Mouse (Mus musculus) megakaryocyte progenitor cell, adult 5-6 weeks (primary cell): ENCODE data around the gene Itk. TPM values are rescaled to one million over a fixed set of nuclear protein-coding genes. Genes with fewer than 3 reads are reported as not detected.

Source experiments
- ATAC-seq: replicated peaks from 2 replicates; pipeline ENCODE4 v1.8.0; 2016; ENCODE audit warnings: mild to moderate bottlenecking, moderate TSS enrichment, inconsistent platforms; ENCODE audit not compliant: poor library complexity
- total RNA-seq, 2 experiments: library from RNA; stranded (forward) in 1 of 2; stranded (reverse) in 1 of 2; fragments of 157-497, 149-512 nt in 1 of 2; fragments of 200-1000 nt in 1 of 2; gene quantifications; 2 replicates each; pipeline versions ENCODE4 v1.2.3 to v1.2.4; 2015 to 2017

The Itk gene
- total RNA-seq, 2 experiments from 2014 or later, result 0.46 to 0.91 TPM

DNA sequence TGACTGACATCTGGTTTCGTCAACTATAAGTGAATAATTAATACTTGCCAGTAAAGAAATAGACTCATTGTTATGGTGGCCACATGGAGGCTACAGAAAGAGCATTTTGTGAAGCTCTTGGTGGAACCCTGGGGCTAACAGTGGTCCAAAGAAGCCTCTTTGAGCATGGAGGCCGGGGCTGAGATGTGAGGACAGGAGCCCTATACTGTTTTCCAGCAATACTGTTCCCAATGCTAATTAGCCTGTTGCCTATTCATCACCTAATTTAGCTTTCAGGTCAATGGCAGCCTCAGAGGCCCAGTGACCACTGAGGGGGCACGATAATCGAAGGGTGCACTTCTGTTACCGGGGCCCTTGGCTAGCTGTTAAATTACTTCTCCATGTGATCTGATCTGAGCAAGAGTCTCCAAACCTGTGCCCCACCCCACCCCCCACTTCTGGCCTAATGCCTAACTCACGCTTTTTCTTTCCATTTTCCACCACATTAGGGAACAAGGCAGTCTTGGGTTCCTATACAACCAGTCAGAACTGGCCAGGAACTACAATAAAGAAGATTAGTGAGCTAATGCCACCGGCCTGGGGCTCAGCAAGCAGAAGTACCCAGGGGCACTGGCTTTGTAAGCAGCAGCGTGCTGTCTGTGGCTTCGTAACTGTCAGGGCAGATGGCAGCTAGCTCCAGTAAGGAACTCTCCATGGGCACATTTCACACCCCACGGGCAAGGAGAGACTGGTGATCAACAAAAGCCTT is 79.3 kb downstream of the Itk start:
- peak; percentile 38 for ATAC-seq

DNA sequence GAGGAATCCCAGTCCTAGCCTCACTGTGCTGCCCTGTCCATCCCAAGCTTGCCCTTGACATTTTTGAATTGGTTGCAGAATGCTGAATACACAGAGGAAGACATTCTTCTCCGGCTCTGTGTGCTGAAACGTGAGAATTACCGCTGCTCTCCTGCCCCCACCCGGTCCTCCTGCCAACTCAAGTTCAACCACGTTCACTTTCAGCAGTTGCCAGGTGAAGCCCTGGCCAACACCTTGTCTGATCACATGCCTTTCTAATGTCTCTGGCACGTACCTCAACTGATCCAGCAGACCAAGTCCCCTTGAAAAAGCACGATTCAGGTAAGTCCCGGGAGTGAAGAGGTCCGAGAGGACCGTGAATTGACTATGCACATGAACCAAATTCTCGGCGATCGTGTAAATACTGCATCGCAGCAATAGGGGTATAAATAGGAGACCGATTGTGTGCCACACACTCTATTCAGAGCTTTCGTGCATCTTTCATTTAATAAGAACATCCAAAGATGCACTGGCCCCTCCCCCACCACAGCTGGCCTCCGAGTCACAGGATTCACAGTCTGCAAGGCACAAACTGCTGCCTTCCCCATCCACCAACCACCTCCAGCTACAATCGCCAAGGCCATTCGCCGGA is 80.1 kb downstream of the Itk start:
- no peak for ATAC-seq

DNA sequence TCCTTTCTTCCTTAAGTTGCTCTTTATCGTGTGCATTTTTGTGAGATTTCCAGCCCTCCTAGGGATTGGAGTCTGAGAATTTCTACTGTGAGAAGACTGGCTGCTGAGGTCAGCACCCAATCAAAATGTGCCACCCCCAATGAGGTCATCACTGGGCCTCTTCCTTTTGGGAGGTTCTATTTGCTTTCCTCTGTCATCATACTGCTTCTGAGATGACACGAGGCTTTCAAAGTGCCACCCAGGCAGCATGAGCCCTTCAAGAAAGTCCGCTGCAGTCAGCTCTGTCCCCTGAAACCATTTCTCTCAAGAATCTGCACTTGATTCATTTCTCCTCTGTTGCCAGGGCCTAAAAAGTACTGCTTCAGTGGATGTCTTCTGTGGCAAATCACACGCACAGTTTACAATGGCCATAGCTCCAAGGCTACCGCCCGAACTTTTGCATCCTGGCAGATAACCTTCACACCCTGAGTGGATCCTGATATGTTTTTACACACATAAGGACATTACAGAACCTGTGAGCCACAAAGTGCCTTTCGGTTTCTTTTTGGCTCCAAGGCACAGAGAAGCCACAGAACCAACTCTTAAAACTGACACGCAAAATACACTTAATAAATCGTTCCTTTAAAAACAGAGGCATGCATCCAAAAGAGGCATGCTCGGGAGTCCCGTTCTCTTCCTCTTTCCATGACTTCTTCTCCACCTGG is 80.9 kb downstream of the Itk start:
- ATAC-seq, result no peak

DNA sequence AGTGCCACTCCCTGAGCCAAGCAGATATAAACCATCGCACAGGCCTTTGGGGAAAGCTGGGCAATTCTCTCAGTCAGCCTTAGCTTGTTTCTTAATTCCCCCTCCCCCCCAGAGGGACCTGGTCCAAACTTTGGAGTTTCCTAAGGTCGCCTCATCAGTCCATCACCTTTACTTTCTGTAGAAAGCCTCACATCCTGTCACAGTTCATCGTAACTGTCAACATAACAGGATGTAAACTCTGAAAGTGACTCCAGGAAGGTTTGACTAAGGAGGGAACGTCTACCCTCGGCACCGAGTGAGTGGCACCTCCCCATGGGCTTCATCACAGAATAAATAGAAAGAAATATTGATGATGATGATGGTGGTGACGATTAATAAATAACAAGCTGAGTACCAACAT is 81.5 kb downstream of the Itk start:
- no peak for ATAC-seq

DNA sequence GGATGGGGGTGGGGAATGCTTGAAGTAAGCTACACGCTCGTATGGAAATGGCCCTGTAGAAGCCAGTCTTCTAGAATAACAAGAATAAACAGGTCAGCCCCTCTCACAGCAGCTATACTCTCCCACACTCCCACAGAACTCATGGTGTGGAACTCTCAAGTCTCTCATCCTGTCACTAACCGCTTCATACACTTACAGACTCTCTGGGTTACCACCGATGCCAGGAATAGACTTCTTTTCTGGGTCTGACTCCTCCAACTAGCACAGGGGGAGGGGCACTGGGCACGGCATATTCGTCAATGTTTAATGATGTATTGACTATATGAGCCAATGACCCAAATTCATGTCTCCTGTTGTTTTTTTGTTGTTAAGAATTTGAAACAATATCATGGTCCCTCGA is 82.5 kb downstream of the Itk start:
- ATAC-seq, result no peak

DNA sequence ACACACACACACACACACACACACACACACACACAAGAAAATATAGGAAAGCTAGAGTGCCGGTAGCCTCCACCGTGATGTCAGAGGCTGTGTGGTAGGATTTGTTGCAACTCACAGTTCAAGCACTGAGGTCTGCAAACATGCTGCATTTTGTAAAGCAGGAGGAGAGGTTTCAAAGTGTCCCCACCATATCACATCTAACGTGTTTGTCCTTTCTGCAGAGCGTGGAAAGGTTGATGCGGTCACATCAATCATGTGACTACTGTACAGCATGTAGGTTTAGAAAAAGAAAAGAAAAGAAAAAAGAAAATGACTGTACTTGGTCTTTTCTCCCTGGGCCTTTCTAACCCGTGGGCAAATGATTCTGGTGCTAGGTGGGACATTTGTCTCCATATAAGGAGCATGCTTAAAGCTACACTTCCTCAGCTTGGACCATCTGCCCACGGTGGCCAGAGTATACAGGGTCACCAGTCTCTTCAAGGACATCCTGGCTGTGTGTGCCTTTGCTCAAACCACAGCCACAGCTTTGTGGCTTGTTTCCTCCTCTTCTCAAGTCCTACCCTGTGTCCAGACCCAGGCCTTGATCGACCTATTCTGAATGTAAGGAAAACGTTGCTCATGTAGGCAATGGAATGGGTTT is 83.3 kb downstream of the Itk start:
- ATAC-seq, result no peak

DNA sequence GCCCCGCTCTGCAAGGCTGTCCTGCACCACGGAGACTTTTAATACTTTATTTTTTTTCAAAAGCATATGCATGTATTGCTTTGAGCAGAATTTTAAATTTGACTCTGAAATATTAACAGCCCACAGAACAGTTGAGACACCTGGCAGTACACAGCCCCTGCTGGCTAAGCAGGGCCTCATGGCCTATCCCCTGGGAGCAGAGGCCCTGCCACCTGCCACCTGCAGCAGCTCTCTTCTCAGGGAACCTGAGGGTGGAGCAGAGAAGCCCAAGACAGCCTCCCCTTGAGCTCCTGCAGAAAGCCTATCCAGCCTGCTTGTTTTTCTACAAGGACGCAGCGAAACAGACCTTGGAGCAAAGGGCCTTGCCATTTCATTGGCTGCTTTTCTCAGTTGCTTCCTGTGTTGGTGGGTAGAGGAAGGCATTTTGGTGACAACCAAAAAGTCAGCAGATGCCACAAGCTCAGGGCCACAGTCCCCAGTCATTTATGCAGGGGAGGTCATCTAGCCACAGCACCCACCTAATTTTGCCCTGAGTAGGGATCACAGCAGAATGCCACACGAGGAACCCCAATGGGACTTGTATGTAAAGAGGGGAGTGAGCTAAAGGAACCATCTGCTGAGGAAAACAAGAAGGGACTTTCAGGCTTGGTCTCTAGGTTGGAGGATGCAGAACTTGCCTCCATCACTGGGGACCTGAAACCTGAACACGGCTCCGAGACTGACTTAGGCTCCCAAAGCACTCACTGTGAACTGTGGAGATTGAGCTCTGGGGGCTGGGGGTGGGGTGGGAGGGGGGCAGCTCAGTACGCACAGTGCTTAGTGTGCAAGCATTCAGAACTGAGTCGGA is 84.2 kb downstream of the Itk start:
- ATAC-seq, result peak; percentile 24; the same call in 1 of the 2 replicates

DNA sequence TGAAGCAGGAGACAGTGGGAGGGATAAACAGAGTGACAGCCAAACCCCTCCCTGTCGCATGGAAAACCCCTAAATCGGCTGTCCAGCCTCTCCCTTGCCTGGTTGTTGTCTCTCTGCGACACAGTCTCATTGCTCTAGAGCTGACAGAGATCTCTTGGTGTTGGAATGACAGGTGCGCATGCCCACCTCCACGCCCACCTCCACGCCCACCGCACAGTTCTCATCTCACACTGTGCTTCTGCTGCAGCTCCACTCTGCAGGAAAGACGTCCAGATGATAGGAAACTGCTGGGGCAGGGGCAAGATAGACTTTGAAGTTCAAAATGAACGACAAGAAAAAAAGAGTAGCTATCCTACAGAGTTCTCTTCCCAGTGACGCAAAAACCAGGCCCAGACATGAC is 85.2 kb downstream of the Itk start:
- no peak for ATAC-seq

DNA sequence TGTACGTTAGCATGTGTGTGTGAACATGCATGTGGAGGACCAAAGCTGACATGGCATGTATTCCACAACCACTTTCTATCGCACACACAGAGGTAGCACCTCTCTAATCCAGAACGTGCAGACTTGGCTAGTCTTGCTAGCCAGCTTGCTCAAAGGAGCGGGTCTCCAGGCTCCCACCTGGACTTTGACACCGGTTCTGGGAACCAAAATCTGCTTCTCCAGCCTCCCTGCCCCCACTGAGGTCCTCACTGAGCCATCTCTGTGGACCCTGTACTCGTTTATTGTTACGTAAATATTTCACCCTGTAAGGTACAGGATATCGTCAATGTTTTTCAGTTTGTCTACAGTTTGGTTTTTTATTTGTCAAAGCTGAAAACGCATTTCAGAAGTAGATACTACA is 86.8 kb downstream of the Itk start:
- ATAC-seq, result no peak

DNA sequence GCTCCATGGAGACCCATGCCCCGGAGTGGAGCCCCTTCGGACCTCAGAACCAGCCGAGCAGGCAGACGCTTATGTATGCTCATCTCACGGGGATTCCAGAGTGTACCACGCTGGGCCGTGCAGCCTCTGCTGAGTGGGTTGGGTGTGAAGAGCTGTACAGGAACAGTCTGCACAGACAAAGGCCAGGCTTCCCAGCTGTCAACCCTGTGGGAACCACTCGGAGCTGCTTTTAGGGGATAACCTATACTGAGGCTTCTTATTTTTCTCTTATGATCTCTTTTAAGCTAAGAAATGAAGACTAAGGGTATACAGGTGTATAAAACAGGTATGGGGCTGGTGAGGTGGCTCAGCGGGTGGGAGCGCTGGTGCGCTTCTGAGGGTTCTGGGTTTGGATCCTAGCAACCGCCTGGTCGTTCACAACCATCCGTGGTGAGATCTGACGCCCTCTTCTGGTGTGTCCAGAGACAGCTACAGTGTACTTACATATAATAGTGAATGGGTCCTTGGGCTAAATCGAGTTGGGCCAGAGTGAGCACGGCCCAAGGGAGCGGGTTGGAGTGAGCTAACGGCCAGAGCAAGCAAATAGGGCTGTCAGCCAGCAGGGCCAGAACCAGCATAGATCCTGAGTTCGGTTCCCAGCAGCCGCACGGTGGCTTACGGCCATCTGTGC is 87.6 kb downstream of the Itk start:
- ATAC-seq, result no peak

DNA sequence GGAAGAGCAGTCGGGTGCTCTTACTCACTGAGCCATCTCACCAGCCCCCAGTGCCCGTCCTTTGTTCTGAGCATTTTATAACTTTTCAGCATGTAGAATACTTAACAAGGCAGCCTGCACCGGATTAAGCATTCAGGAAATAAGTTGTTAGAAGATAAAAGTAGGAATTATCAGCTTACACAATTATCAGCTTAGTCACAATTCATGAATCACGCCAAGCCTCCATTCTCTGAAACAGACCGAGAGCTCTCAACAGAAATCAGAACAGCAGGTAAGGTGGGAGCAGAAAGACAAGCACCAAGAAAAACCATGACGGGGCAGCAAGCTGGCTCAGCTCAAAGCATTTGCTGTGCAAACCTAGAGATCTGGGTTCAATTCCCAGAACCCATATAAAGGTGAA is 89.4 kb downstream of the Itk start:
- peak; percentile 15; the same call in 1 of the 2 replicates for ATAC-seq

DNA sequence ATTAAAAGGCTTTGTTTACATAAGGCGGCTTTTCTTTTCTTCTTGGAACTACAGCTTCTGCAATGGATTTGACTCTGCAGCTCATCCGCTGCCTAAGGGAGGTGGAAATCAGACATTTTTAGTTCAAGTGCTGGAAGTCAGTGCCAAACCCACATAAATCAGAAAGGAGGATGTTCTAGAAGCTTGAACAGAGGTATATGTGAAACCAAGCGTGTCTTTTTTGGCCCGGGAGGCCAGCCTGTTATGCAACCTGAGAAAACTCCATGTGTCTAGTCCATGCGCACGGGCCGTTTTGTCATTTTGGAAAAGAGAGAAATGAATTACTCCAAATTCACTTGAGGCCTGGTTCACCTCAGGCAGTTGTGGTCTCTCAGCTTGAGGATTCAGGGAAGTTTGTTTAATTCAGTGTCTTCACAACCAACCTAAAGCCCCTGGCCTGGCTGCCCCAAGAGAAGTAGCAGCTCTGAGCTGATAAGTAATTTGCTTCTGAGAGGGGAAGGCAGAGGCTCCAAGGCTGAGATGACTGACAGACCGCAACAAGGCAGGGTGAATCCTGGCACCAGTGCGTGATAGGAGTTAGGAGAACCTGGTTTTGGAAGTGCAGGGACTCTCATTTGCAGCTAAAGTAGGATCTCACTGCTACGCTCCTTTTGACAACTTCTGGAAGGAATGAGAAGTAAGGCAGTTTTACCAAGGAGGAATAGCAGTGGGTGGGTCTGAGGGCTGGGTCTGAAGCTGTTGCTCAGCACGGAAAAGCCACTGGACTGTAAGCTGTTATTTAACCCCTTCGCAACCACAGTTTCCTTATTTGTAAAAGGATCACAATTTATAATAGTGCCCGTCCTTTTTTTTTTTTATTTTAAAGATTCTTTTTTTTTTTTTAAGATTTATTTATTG is 90.2 kb downstream of the Itk start:
- peak; percentile 61 for ATAC-seq

DNA sequence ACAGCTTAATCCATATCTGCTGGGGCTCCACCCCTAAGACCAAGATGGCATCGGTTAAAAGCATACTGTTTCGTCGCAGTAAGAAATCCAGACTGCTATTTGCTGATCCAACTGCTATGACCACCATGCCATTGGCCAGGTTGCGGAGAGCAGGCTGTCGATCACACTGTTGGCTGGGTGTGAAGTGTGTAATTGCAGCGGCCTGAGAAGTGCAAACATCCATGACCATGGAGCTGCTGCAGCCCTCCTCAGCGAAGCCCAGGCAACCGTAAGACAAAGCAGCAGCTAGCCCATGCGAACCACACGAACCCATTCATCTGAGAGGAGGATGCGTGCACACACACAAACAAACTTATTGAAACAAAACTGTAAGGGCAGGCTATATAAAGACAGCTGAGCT is 94.9 kb downstream of the Itk start:
- ATAC-seq, result no peak

DNA sequence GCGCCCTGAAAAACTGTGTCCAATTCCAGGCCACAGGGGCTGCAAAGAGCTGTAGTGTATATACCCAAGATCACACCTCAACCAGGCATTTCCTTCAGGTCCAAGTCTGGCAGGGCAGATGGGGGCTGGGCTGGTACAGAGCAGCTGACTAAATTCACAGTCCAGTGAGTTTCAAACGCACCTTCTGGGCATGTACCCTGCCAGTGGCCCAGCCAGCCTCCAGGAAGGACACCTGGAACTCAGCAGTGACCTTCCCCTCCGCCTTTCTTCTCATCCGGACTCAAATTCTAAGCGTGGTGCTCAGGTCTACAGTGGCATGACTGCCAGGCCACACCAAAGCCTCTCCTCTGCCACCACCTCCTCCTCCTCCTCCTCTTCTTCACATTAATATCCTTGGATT is 95.8 kb downstream of the Itk start:
- no peak for ATAC-seq

DNA sequence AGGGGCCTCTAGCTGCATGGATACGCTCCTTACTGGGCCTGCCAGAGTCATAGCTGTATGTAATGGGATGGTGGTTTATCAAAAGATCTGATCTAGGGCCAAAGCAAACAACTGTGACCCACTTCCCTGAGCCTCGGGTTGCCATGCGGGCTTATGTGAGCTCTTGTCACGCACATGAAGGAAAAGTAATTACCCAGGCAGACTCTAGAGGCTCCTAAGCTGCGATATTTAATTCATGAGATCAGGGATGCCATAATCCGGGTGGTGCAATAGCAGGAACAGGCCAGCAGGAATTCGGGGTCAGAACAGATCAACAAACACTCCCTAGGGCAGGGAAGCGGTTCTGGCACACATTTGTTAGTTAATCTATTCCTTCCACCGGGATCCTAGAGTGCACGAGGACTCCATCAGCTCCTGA is 98.3 kb downstream of the Itk start:
- ATAC-seq, result no peak

DNA sequence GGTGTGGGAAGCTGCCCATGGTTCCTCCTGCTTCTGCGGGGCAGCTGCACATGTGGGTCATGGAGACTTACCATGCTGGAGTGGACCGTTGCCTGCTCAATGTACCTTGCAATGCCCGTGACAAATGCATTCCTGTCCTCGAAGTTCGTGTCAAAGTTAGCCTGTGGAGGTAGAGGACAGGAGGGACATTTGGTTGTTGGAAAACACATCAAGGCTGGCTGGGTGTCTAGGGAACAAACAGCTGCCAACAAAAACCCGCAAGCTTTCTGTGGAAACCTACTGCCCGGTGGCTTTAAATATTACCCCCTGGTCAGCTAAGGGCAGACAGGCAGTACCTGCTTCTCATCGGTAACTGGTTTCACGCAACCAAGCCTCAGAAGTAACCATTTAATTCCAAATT is 99.8 kb downstream of the Itk start:
- no peak for ATAC-seq

DNA sequence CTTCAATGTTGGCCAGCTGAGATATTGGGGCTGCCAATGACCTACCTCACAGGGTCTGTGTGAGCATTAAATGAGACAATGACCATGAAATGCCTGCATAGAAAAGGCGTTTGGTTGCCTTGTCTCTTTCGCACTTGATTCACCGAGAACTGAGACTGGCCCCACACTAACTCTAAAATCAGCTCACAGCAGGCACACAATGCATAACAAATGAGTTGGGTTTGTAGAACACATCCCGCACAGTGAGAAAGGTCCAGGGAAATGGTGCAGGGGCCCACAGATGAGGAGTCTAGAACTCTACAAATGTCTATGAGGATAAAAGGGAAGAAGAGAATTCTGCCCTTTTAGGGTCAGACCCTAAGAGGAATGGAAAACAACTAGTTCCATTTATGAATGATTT is 100.3 kb downstream of the Itk start:
- ATAC-seq, result no peak

DNA sequence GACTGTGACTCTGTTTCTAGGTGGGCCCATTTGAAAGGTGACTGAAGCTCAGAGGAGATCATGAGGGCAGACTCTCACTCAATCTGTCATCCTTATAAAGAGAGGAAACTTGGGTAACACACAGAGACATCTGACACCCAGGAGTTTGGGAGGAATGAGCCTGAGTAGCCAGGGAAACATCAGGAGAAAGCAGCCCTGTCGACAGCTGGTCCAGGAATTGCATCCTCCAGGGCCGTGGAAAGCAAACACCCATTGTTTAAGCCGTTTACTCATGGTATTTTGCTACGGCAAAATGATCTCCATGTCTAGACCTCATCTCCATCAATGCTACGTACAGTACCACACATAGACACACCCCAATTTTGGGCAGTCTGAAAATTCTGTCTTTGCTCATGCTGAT is 101.2 kb downstream of the Itk start:
- ATAC-seq, result no peak

DNA sequence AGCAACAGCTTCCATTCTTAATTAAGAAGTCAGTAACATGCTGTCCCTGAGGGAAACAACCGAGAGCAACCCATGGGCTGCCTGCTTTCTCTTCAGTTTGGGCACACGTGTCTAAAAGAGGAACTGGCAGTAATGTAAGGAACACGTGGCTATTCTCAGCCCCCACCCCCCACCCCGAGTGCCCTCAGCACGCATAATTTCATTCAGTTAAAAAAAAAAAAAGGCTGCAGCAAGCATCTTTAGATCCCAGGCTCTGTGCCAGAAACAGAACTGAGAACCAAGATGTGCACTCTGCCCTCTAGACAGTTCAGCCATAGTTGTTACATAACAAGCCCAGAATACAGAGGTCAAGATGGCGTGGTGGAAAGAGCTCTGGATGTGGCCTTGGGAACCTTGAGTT is 102.5 kb downstream of the Itk start:
- ATAC-seq, result peak; percentile 92
